Mouse (Mus musculus): ENCODE data around the gene Anxa9. TPM values are rescaled to one million over a fixed set of nuclear protein-coding genes. Genes with fewer than 3 reads are reported as not detected.

The Anxa9 gene
- polyA plus RNA-seq, 1 experiment from 2014 or later: 1.6 TPM

DNA sequence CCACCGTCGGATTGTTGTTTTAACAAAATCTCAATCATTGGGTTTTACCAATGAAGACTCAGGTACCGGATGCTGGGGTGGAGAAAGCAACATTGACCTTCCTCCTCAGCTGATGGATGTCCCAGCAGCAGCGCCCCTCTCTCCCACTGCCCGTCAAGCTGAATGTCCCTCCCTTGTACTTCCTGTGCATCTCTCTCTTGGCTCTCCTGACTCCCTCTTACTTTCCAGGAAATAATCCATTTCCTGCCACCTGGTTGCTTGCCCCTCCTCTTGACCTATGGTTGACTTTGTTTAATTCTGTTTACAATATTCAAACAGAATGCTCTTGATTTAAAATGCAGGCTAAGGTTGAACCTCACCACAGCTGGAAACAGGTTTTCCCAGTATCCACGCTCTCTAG lies 16.8 kb downstream of the Anxa9 start:
- no peaks in the 10 kb centered on the region for H3K9me3 ChIP-seq
- 68% methylated on average over 6 of the region's 6 CpGs for WGBS
- peaks cover 18% of the 10 kb centered on the region for H3K36me3 ChIP-seq
- H3K9ac ChIP-seq: no peak overlapping the region
- peaks cover 11% of the 10 kb centered on the region; the same call in 1 of the 2 replicates for H3K4me1 ChIP-seq (replicated peaks)
- no peaks in the 10 kb centered on the region for H3K27me3 ChIP-seq (replicated peaks)
- no peak overlapping the region for H3K4me3 ChIP-seq (replicated peaks)
- no peak for ATAC-seq
- no peak overlapping the region for H3K27ac ChIP-seq
- H3K4me2 ChIP-seq (replicated peaks): no peak overlapping the region

GRCm38 (mm10) chr3:95289419-95289818 lies 17.6 kb downstream of the Anxa9 start:
- Histone ChIP-seq H3K9me3 (no peaks in the 10 kb centered on the region), H3K4me1 (replicated peaks) (peaks cover 18% of the 10 kb centered on the region), H3K27me3 (replicated peaks) (no peaks in the 10 kb centered on the region), H3K9ac (no peak overlapping the region), H3K4me3 (replicated peaks) (no peak overlapping the region), H3K27ac (no peak overlapping the region), H3K36me3 (peaks cover 13% of the 10 kb centered on the region), H3K4me2 (replicated peaks) (no peak overlapping the region)
- ATAC-seq: no peak
- 93% methylated on average over 4 of the region's 4 CpGs for WGBS

DNA sequence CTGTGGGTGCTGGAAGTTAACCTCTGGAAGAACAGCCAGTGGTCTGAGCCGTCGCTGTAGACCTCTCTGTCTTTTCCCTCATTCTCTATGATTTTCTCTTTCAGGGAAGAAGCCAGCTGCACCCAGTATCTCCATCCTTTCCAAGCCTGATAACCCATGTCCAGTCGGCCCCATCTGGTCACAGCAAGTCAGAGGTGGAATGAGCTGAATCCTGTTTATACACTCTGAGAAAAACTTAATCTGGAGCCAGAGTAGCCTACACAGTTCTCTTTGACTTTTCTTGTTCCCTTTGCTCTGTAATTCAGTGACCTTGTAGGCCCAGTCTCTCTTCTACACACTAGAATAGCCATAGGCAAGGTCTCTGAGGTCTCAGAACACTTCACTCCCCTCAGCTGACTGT lies 19.4 kb downstream of the Anxa9 start:
- 92% methylated on average over 3 of the region's 3 CpGs for WGBS

DNA sequence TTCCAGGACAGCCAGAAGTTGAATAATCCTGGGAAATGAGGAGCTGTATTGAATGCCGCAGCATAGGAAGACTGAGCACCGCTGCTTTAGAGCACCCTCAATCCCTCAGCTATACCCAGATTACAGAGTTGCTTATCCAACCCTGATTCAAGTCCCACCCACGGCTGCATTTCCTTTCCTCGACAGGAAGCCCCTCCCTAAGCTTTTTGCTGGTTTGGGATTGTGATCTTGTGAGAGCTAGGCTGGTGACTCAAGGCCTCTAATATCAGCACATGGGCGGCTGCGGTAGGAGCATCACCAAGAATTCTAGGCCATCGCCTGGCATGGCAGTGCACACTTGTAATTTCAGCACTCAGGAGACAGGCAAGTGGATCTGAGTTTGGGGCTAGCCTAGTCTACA lies 20.5 kb downstream of the Anxa9 start:
- no peaks in the 10 kb centered on the region for H3K27me3 ChIP-seq (replicated peaks)
- no peak overlapping the region for H3K4me2 ChIP-seq (replicated peaks)
- peaks cover 9% of the 10 kb centered on the region for H3K36me3 ChIP-seq
- ATAC-seq: no peak
- H3K9me3 ChIP-seq: no peaks in the 10 kb centered on the region
- peaks cover 20% of the 10 kb centered on the region for H3K4me1 ChIP-seq (replicated peaks)
- 82% methylated on average over 7 of the region's 7 CpGs for WGBS
- no peak overlapping the region for H3K9ac ChIP-seq
- H3K27ac ChIP-seq: peak overlapping the region; percentile 40; the same call in 1 of the 2 replicates
- H3K4me3 ChIP-seq (replicated peaks): no peak overlapping the region

More for the DNA sequence above, 19.4 kb downstream of the Anxa9 start:
- Histone ChIP-seq H3K4me3 (replicated peaks) (no peak overlapping the region), H3K27me3 (replicated peaks) (no peaks in the 10 kb centered on the region), H3K27ac (no peak overlapping the region), H3K4me1 (replicated peaks) (peaks cover 20% of the 10 kb centered on the region), H3K9ac (no peak overlapping the region), H3K9me3 (no peaks in the 10 kb centered on the region), H3K4me2 (replicated peaks) (no peak overlapping the region), H3K36me3 (peaks cover 9% of the 10 kb centered on the region)
- no peak for ATAC-seq

GRCm38 (mm10) chr3:95286011-95286410 lies 21.0 kb downstream of the Anxa9 start:
- peaks cover 15% of the 10 kb centered on the region for H3K4me1 ChIP-seq (replicated peaks)
- H3K27me3 ChIP-seq (replicated peaks): no peaks in the 10 kb centered on the region
- no peak for ATAC-seq
- H3K4me3 ChIP-seq (replicated peaks): no peak overlapping the region
- H3K9me3 ChIP-seq: no peaks in the 10 kb centered on the region
- H3K4me2 ChIP-seq (replicated peaks): no peak overlapping the region
- H3K36me3 ChIP-seq: peaks cover 9% of the 10 kb centered on the region
- H3K9ac ChIP-seq: no peak overlapping the region
- WGBS: 48% methylated on average over 5 of the region's 5 CpGs
- peak overlapping the region; percentile 40; the same call in 1 of the 2 replicates for H3K27ac ChIP-seq

- Histone ChIP-seq H3K27ac (no peak overlapping the region), H3K4me1 (replicated peaks) (peaks cover 15% of the 10 kb centered on the region)
Observed at GRCm38 (mm10) chr3:95285390-95285789, 21.6 kb downstream of the Anxa9 start.

GRCm38 (mm10) chr3:95284501-95285281 lies 22.3 kb downstream of the Anxa9 start:
- no peaks in the 10 kb centered on the region for H3K9me3 ChIP-seq
- H3K9ac ChIP-seq: no peak overlapping the region
- H3K4me2 ChIP-seq (replicated peaks): peak overlapping the region; percentile 79
- no peak for ATAC-seq
- H3K36me3 ChIP-seq: peaks cover 9% of the 10 kb centered on the region
- H3K27me3 ChIP-seq (replicated peaks): no peaks in the 10 kb centered on the region
- peaks cover 15% of the 10 kb centered on the region for H3K4me1 ChIP-seq (replicated peaks)
- peak overlapping the region; percentile 60; the same call in 1 of the 2 replicates for H3K4me3 ChIP-seq (replicated peaks)
- 83% methylated on average over 12 of the region's 12 CpGs for WGBS
- no peak overlapping the region for H3K27ac ChIP-seq

More at GRCm38 (mm10) chr3:95285390-95285789, 21.6 kb downstream of the Anxa9 start:
- WGBS: 87% methylated on average over 5 of the region's 5 CpGs
- H3K4me2 ChIP-seq (replicated peaks): no peak overlapping the region
- H3K9ac ChIP-seq: 0 out of 2 replicates have a peak overlapping the region, but pooled peaks have one; percentile 10
- no peaks in the 10 kb centered on the region for H3K9me3 ChIP-seq
- no peak for ATAC-seq
- H3K36me3 ChIP-seq: peaks cover 9% of the 10 kb centered on the region
- no peaks in the 10 kb centered on the region for H3K27me3 ChIP-seq (replicated peaks)
- no peak overlapping the region for H3K4me3 ChIP-seq (replicated peaks)

GRCm38 (mm10) chr3:95284062-95284461 lies 22.9 kb downstream of the Anxa9 start:
- Histone ChIP-seq H3K9me3 (no peaks in the 10 kb centered on the region), H3K4me2 (replicated peaks) (peak overlapping the region; percentile 79), H3K4me1 (replicated peaks) (peaks cover 15% of the 10 kb centered on the region), H3K27me3 (replicated peaks) (no peaks in the 10 kb centered on the region), H3K27ac (peak overlapping the region; percentile 97), H3K9ac (peak overlapping the region; percentile 78), H3K4me3 (replicated peaks) (peak overlapping the region; percentile 60), H3K36me3 (peaks cover 9% of the 10 kb centered on the region)
- ATAC-seq: no peak
- WGBS: 0% methylated on average over 1 of the region's 1 CpGs

DNA sequence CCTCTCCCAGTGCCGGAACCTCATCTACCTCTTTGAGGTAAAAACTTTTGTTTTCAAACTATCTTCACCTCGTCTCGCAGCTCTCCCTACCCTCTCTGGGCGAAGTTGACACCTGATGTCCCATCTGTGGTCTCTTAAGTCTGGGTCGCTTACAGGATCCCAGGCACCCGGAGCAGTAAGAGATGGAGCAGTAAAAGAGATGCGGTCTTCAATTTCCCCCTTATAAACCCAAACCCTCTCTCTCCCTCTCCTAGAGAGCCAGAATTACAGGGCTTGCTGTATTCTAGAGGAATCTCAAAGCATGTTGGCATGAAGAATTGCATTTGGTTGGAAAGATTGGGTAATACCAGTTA lies 23.4 kb downstream of the Anxa9 start:
- Histone ChIP-seq H3K27me3 (replicated peaks) (no peaks in the 10 kb centered on the region), H3K36me3 (peaks cover 7% of the 10 kb centered on the region), H3K4me2 (replicated peaks) (peak overlapping the region; percentile 79), H3K9me3 (no peaks in the 10 kb centered on the region), H3K9ac (peak overlapping the region; percentile 78), H3K27ac (peak overlapping the region; percentile 97), H3K4me1 (replicated peaks) (peaks cover 15% of the 10 kb centered on the region), H3K4me3 (replicated peaks) (peak overlapping the region; percentile 60)
- ATAC-seq: no peak
- 3% methylated on average over 7 of the region's 7 CpGs for WGBS

GRCm38 (mm10) chr3:95282865-95283588 lies 23.9 kb downstream of the Anxa9 start:
- Histone ChIP-seq H3K9ac (peak overlapping the region; percentile 78), H3K4me2 (replicated peaks) (peak overlapping the region; percentile 79), H3K9me3 (no peaks in the 10 kb centered on the region), H3K36me3 (peaks cover 5% of the 10 kb centered on the region; the same call in 1 of the 2 replicates), H3K27me3 (replicated peaks) (no peaks in the 10 kb centered on the region), H3K4me1 (replicated peaks) (peaks cover 15% of the 10 kb centered on the region), H3K27ac (peak overlapping the region; percentile 97), H3K4me3 (replicated peaks) (peak overlapping the region; percentile 60)
- ATAC-seq: peak; percentile 74
- under 1% methylated on average over 51 of the region's 51 CpGs for WGBS

GRCm38 (mm10) chr3:95282381-95282864 lies 24.6 kb downstream of the Anxa9 start:
- under 1% methylated on average over 11 of the region's 11 CpGs for WGBS
- ATAC-seq: peak; percentile 14; the same call in 1 of the 2 replicates
- H3K9me3 ChIP-seq: no peaks in the 10 kb centered on the region
- H3K27ac ChIP-seq: peak overlapping the region; percentile 97
- no peaks in the 10 kb centered on the region for H3K27me3 ChIP-seq (replicated peaks)
- H3K4me2 ChIP-seq (replicated peaks): peak overlapping the region; percentile 79
- peak overlapping the region; percentile 60 for H3K4me3 ChIP-seq (replicated peaks)
- H3K9ac ChIP-seq: peak overlapping the region; percentile 78
- no peaks in the 10 kb centered on the region for H3K36me3 ChIP-seq
- H3K4me1 ChIP-seq (replicated peaks): peaks cover 16% of the 10 kb centered on the region

All from intestine, embryonic 15.5 days (tissue).